Mouse (Mus musculus) embryonic facial prominence, embryonic 11.5 days (tissue): ENCODE measurements around the gene Dna2. TPM values are rescaled to one million over a fixed set of nuclear protein-coding genes. Genes with fewer than 3 reads are reported as not detected.
A peak's percentile ranks its signal among the peaks of the same experiment; 100 is the strongest.

Experiments used
- ATAC-seq: fragments of 200-750 bp; cut with Nextera tagmentation; replicated peaks from 2 replicates; pipeline ENCODE4 v1.8.0; 2017; ENCODE audit warnings: low read depth; ENCODE audit not compliant: insufficient number of reproducible peaks, low FRiP score, low TSS enrichment
- DNase-seq: peaks from one replicate; pipeline ENCODE4 v3.0.0-alpha.2; 2015; ENCODE audit warnings: low spot score
- H3K27ac ChIP-seq: fragments of 300-500 bp; sonication (generic); replicated peaks from 2 replicates; pipeline ENCODE4 v1.5.1; 2014; ENCODE audit warnings: mild to moderate bottlenecking, low read depth, low read length, control low read depth
- H3K27me3 ChIP-seq: fragments of 300-500 bp; sonication (generic); 2 replicates; pipeline ENCODE4 v1.6.1; 2014; ENCODE audit warnings: mild to moderate bottlenecking, low read length, moderate library complexity, mixed read lengths; ENCODE audit not compliant: control insufficient read depth, insufficient read depth
- H3K36me3 ChIP-seq: fragments of 300-500 bp; sonication (generic); replicated peaks from 2 replicates; pipeline ENCODE4 v1.6.1; 2014; ENCODE audit warnings: low read depth, mild to moderate bottlenecking, low read length, moderate library complexity, mixed read lengths; ENCODE audit not compliant: control insufficient read depth, insufficient read depth
- H3K4me1 ChIP-seq: fragments of 300-500 bp; sonication (generic); 2 replicates; pipeline ENCODE4 v1.6.1; 2014; ENCODE audit warnings: low read length, mixed read lengths; ENCODE audit not compliant: control insufficient read depth, insufficient read depth
- H3K4me2 ChIP-seq: fragments of 300-500 bp; sonication (generic); 2 replicates; pipeline ENCODE4 v1.6.1; 2014; ENCODE audit warnings: low read depth, mild to moderate bottlenecking, control low read depth, low read length, moderate library complexity
- H3K4me3 ChIP-seq: fragments of 300-500 bp; sonication (generic); 2 replicates; pipeline ENCODE4 v1.5.1; 2014; ENCODE audit warnings: low read depth, low read length, control low read depth
- H3K9ac ChIP-seq: fragments of 300-500 bp; sonication (generic); replicated peaks from 2 replicates; pipeline ENCODE4 v1.6.1; 2014; ENCODE audit warnings: mild to moderate bottlenecking, control low read depth, low read length
- H3K9me3 ChIP-seq: fragments of 300-500 bp; sonication (generic); replicated peaks from 2 replicates; pipeline ENCODE4 v1.6.1; 2016; ENCODE audit warnings: mild to moderate bottlenecking, low read length, inconsistent platforms, mixed read lengths; ENCODE audit not compliant: control insufficient read depth
- WGBS: fragments of 180-500 bp; shearing (Covaris S2); extraction: QIAGEN DNeasy Blood & Tissue Kit; methylation state at CpG from one replicate; pipeline ENCODE4 v1.1.7; 2014; 5-methylcytosine and 5-hydroxymethylcytosine counted together
- polyA plus RNA-seq: library from polyadenylated mRNA; unstranded; fragments of >200 nt; fragmentation: Nextera tagmentation; extraction: Ambion mirVana; gene quantifications from 2 replicates; pipeline ENCODE4 v1.2.1, GENCODE M21; 2014

Gene Dna2
- polyA plus RNA-seq, 1 experiment from 2014 or later, result 29.1 TPM

DNA sequence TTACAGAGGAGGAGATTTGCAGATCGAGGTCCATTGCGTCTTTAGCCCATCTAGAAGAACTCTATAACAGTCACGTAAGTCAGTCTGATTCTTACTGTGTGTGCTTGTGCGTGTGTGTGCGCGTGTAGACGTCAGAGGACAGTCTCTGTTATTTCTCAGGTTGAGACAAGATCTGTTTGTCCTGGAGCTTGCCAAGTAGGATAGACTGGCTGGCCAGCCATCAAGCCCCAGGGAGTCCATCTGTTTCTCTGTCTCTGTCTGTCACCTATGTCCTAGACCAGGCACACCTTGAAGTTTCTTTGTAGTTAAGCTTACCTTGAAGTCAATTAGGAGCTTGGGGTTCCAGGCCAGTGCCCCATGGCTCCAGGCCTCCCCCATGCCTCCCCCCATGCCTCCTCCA lies 17.1 kb downstream of the Dna2 start:
- Histone ChIP-seq H3K9me3 (no peaks in the 10 kb centered on the region), H3K4me3 (no peak overlapping the region), H3K27ac (no peak overlapping the region), H3K4me2 (no peak overlapping the region), H3K9ac (no peak overlapping the region), H3K4me1 (no peaks in the 10 kb centered on the region), H3K27me3 (no peaks in the 10 kb centered on the region), H3K36me3 (peaks cover 13% of the 10 kb centered on the region)
- WGBS, result 93% methylated on average over 7 of the region's 7 CpGs
- DNase-seq (no peak), ATAC-seq (no peak)

DNA sequence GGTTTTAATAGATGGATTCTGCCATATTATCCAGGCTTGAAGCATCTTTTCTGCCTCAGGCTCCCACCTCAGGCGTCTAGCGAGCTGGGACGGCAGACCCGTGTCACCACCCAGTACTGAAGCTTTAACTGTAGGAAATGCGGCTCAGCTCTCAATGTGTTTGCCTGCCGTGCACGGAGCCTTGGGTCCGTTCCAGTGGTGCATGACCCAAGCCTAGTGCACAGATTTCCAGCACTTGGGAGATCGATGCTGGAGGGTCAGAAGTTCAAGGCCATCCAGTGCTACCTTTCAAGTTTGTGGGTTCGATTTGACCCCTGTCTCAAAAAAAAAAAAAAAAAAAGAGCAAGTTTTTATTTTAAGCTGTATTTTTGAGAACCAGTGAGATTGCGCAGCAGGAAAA lies 19.0 kb downstream of the Dna2 start:
- no peaks in the 10 kb centered on the region for H3K9me3 ChIP-seq
- DNase-seq (no peak), ATAC-seq (no peak)
- H3K36me3 ChIP-seq, result peaks cover 11% of the 10 kb centered on the region
- 90% methylated on average over 11 of the region's 11 CpGs for WGBS
- H3K27me3 ChIP-seq, result no peaks in the 10 kb centered on the region
- H3K4me2 ChIP-seq, result no peak overlapping the region
- no peak overlapping the region for H3K9ac ChIP-seq
- H3K4me1 ChIP-seq, result no peaks in the 10 kb centered on the region
- H3K4me3 ChIP-seq, result no peak overlapping the region
- no peak overlapping the region for H3K27ac ChIP-seq

DNA sequence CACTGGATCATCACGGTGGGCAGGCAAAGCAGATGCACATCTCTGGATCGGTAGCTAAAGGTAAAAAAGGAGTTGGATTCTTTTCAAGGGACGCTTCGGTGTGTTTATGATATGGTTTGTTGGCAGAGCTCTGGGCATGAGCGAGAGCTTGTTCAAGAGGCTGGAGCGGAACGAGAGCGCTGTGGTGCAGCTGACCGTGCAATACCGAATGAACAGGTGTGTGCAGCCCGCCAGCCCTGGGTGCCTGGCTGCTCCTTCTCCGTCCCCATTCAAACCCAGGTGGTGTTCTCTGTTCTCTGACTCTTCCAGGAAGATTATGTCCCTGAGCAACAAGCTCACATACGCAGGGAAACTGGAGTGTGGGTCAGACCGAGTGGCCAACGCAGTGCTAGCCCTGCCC lies 19.5 kb downstream of the Dna2 start:
- Histone ChIP-seq H3K4me1 (no peaks in the 10 kb centered on the region), H3K27ac (no peak overlapping the region), H3K4me2 (no peak overlapping the region), H3K9me3 (no peaks in the 10 kb centered on the region), H3K9ac (no peak overlapping the region), H3K36me3 (peaks cover 11% of the 10 kb centered on the region), H3K4me3 (no peak overlapping the region), H3K27me3 (no peaks in the 10 kb centered on the region)
- DNase-seq (no peak), ATAC-seq (no peak)
- 93% methylated on average over 15 of the region's 15 CpGs for WGBS

DNA sequence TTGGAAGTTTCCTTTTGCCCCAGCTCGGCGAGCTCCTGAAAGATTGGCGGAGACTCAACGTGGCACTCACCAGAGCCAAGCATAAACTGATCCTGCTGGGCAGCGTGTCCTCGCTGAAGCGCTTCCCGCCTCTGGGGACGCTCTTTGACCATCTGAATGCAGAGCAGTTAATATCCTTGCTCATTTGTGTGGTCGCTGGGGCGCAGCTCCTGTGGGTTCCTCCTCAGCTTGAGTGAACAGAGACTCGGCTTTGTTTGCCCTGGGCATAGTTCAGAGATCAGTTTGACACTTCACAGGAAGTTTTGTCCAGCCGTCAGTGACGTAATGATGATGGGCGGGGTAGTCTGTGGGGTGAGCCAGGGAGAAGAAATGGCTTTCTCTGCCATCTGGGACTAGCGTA lies 25.0 kb downstream of the Dna2 start:
- Histone ChIP-seq H3K4me1 (no peaks in the 10 kb centered on the region), H3K4me2 (no peak overlapping the region), H3K9ac (no peak overlapping the region), H3K27me3 (no peaks in the 10 kb centered on the region), H3K9me3 (no peaks in the 10 kb centered on the region), H3K4me3 (no peak overlapping the region), H3K27ac (no peak overlapping the region), H3K36me3 (peaks cover 3% of the 10 kb centered on the region)
- WGBS, result 60% methylated on average over 16 of the region's 16 CpGs
- DNase-seq (no peak), ATAC-seq (no peak)

DNA sequence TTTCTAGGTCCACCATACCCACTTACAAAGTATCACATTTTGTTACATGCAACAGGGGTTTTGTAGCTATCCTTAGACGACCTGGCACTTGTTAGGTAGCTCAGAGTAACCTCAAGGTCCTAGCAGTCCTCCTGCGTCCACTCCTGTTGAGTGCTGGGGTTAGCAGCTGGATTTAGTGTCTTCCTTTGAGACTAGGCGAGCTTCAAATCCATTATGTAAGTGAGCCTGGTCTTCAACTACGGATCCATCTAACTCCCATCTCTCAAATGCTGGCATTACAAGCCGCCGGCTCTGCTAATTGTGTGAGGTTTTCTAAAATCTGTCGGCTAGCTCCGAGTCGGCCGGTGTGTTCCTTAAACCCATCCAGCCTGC lies 32.8 kb downstream of the Dna2 start:
- no peak overlapping the region for H3K27ac ChIP-seq
- 9% methylated on average over 10 of the region's 10 CpGs for WGBS
- H3K9me3 ChIP-seq, result no peaks in the 10 kb centered on the region
- H3K4me1 ChIP-seq, result no peaks in the 10 kb centered on the region
- H3K9ac ChIP-seq, result peak overlapping the region; percentile 33; the same call in 1 of the 2 replicates
- peak overlapping the region; percentile 55 for H3K4me2 ChIP-seq
- ATAC-seq (no peak), DNase-seq (no peak)
- H3K36me3 ChIP-seq, result no peaks in the 10 kb centered on the region; the same call in 1 of the 2 replicates
- no peaks in the 10 kb centered on the region for H3K27me3 ChIP-seq
- H3K4me3 ChIP-seq, result peak overlapping the region; percentile 82

DNA sequence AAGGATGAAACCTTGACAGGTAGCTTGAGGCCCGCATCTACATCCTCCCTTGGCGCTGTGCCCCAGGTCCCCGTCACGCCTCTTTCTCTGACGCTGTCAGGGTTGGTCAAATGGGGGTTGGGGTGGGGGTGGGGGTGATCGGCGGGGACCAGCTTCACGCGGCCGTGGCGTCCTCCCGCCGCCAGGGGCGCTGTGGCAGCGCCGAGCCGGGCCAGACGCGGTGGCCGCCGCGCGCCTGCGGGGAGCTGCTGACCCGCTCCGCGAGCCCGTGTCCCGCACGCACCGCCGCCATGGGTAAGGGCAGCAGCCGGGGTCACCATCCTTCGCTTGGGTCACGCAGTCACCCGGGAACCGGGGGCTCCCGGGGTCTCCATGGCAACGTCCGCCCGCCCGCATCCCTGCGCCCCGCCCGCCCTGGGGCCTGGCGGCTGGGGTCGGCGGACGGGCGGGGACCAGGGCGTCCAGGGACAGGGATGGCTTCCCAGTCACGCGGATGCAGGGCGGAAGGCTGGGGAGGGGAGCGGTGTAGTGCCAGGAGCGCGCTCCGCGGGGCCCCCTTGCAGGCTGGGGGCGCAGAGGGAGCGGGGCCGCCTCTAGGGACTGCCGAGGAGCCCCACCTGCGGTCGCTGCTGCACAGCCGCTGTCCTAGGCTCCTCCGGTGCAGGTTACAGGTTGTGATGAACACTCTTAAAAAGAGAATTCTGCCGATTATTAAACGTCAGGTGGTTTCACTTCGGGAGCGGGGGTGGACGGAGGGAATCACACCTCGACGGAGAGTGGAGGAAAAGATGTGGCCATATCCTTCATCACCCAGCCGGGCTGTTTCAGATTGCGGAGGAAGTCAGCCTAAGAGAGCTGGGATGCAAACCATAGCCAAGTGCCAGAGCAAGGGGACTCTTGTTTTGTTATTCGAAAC lies 33.5 kb downstream of the Dna2 start, which contains the start of gene Rufy2:
Gene Rufy2, plus strand, starts transcription at position 185 of the 916 bp plus-strand sequence.
- 1% methylated on average over 75 of the region's 77 CpGs for WGBS
- H3K4me3 ChIP-seq, result peak within 1 kb of the TSS; percentile 82
- no peaks in the 10 kb centered on the region; the same call in 1 of the 2 replicates for H3K36me3 ChIP-seq
- no peaks in the 10 kb centered on the region for H3K9me3 ChIP-seq
- H3K9ac ChIP-seq, result peak within 1 kb of the TSS; percentile 89
- DNase-seq (peak; percentile 86), ATAC-seq (peak; percentile 91)
- H3K4me1 ChIP-seq, result no peaks in the 10 kb centered on the region
- H3K27ac ChIP-seq, result 0 out of 2 replicates have a peak within 1 kb of the TSS, but pooled peaks have one; percentile 43
- no peaks in the 10 kb centered on the region for H3K27me3 ChIP-seq
- peak within 1 kb of the TSS; percentile 55 for H3K4me2 ChIP-seq

DNA sequence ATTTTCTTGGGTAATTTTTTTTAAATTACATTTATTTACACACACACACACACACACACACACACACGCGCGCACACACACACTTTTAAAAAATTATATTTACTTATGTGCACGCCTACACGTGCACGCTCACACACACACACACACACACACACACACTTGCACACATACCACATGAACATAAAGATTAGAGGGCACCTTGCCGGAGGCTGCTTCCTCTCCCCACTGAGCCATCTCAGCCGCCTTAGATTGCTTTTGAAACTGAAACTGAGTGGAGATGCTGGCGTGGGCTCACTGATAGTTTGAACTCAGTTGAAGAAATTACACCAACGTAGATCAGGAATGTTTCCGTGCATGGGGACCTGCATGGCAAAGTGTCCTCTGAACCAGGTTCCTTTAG lies 37.2 kb downstream of the Dna2 start:
- Histone ChIP-seq H3K27ac (no peak overlapping the region), H3K9me3 (no peaks in the 10 kb centered on the region), H3K4me3 (no peak overlapping the region), H3K27me3 (no peaks in the 10 kb centered on the region), H3K9ac (no peak overlapping the region), H3K4me1 (no peaks in the 10 kb centered on the region), H3K36me3 (no peaks in the 10 kb centered on the region; the same call in 1 of the 2 replicates), H3K4me2 (no peak overlapping the region)
- no peak for ATAC-seq
- WGBS, result 92% methylated on average over 11 of the region's 11 CpGs
- DNase-seq, result no peak

DNA sequence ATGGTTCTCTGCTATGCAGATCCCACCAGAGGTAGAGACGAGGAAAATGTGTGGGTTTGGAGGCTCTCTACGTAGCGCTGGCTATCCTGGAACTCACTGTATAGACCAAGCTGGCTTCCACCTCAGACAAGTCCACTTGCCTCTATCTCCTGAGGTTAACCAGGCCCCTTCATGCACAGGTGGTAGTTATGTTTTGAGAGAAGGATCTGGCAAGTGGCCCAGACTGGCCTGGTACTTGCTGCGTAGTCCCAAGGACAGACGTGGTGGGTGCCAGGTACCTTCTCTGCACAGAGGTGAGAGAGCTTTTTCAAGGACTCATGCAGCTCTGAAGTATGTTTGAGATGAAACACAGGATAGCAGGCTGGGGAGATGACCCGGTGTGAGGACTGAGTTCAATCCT lies 37.7 kb downstream of the Dna2 start:
- Histone ChIP-seq H3K36me3 (no peaks in the 10 kb centered on the region; the same call in 1 of the 2 replicates), H3K27ac (no peak overlapping the region), H3K4me2 (no peak overlapping the region), H3K9me3 (no peaks in the 10 kb centered on the region), H3K4me1 (no peaks in the 10 kb centered on the region), H3K27me3 (no peaks in the 10 kb centered on the region), H3K4me3 (no peak overlapping the region), H3K9ac (no peak overlapping the region)
- 93% methylated on average over 6 of the region's 6 CpGs for WGBS
- DNase-seq (no peak), ATAC-seq (no peak)
